Mouse (Mus musculus): ENCODE measurements at regions not wholly inside any gene's neighbourhood (a gene's known extent, or its start where the extent isn't known, plus 50 kb on each side); places are given as distances from the start of the nearest gene placed in this dataset.

GRCm38 (mm10) chr16:24097596-24097995, 108.9 kb upstream of the Bcl6 start:
- H3K9me3 ChIP-seq = no peaks in the 10 kb centered on the region
- H3K4me3 ChIP-seq (replicated peaks) = no peak overlapping the region
- H3K9ac ChIP-seq = no peak overlapping the region
- no peaks in the 10 kb centered on the region for H3K27me3 ChIP-seq (replicated peaks)
- H3K36me3 ChIP-seq = no peaks in the 10 kb centered on the region
- H3K27ac ChIP-seq = no peak overlapping the region
- no peaks in the 10 kb centered on the region for H3K4me1 ChIP-seq
- WGBS = 80% methylated on average over 8 of the region's 8 CpGs
- H3K4me2 ChIP-seq = no peak overlapping the region
- ATAC-seq (ENCODE audit: insufficient read depth, low FRiP score, low read depth) = no peak

GRCm38 (mm10) chr16:24096076-24096475, 107.4 kb upstream of the Bcl6 start:
- 78% methylated on average over 1 of the region's 1 CpGs for WGBS
- no peaks in the 10 kb centered on the region for H3K4me1 ChIP-seq
- H3K4me2 ChIP-seq = no peak overlapping the region
- ATAC-seq (ENCODE audit: insufficient read depth, low FRiP score, low read depth) = no peak
- H3K36me3 ChIP-seq = no peaks in the 10 kb centered on the region
- no peak overlapping the region for H3K4me3 ChIP-seq (replicated peaks)
- H3K9ac ChIP-seq = no peak overlapping the region
- H3K27ac ChIP-seq = no peak overlapping the region
- no peaks in the 10 kb centered on the region for H3K9me3 ChIP-seq
- H3K27me3 ChIP-seq (replicated peaks) = no peaks in the 10 kb centered on the region

- Histone ChIP-seq H3K4me1 (no peaks in the 10 kb centered on the region), H3K9ac (no peak overlapping the region), H3K4me2 (no peak overlapping the region), H3K36me3 (no peaks in the 10 kb centered on the region), H3K27ac (no peak overlapping the region), H3K27me3 (replicated peaks) (no peaks in the 10 kb centered on the region), H3K4me3 (replicated peaks) (no peak overlapping the region), H3K9me3 (no peaks in the 10 kb centered on the region)
- no peak for ATAC-seq (ENCODE audit: insufficient read depth, low FRiP score, low read depth)
- 73% methylated on average over 4 of the region's 4 CpGs for WGBS
Measured at GRCm38 (mm10) chr16:24095630-24096029, 107.0 kb upstream of the Bcl6 start.

- 86% methylated on average over 6 of the region's 6 CpGs for WGBS
- no peak overlapping the region for H3K4me2 ChIP-seq
- no peak overlapping the region for H3K27ac ChIP-seq
- H3K9me3 ChIP-seq = no peaks in the 10 kb centered on the region
- no peak overlapping the region for H3K9ac ChIP-seq
- H3K36me3 ChIP-seq = no peaks in the 10 kb centered on the region
- no peak overlapping the region for H3K4me3 ChIP-seq (replicated peaks)
- H3K4me1 ChIP-seq = 0 out of 2 replicates have a peak, but pooled peaks cover 3% of the 10 kb centered on the region
- no peaks in the 10 kb centered on the region for H3K27me3 ChIP-seq (replicated peaks)
- no peak for ATAC-seq (ENCODE audit: insufficient read depth, low FRiP score, low read depth)
Measured at GRCm38 (mm10) chr16:24094566-24094965, 105.9 kb upstream of the Bcl6 start.

GRCm38 (mm10) chr16:24093624-24094023, 105.0 kb upstream of the Bcl6 start:
- H3K27me3 ChIP-seq (replicated peaks) = no peaks in the 10 kb centered on the region
- H3K4me3 ChIP-seq (replicated peaks) = no peak overlapping the region
- no peak overlapping the region for H3K9ac ChIP-seq
- ATAC-seq (ENCODE audit: insufficient read depth, low FRiP score, low read depth) = no peak
- H3K4me2 ChIP-seq = no peak overlapping the region
- H3K27ac ChIP-seq = no peak overlapping the region
- WGBS = 82% methylated on average over 8 of the region's 8 CpGs
- 0 out of 2 replicates have a peak, but pooled peaks cover 3% of the 10 kb centered on the region for H3K4me1 ChIP-seq
- H3K9me3 ChIP-seq = no peaks in the 10 kb centered on the region
- H3K36me3 ChIP-seq = no peaks in the 10 kb centered on the region

GRCm38 (mm10) chr16:24092616-24093525, 104.2 kb upstream of the Bcl6 start:
- H3K9ac ChIP-seq = no peak overlapping the region
- no peaks in the 10 kb centered on the region for H3K9me3 ChIP-seq
- H3K4me3 ChIP-seq (replicated peaks) = no peak overlapping the region
- no peak overlapping the region for H3K4me2 ChIP-seq
- 0 out of 2 replicates have a peak, but pooled peaks cover 3% of the 10 kb centered on the region for H3K4me1 ChIP-seq
- no peak overlapping the region for H3K27ac ChIP-seq
- 71% methylated on average over 5 of the region's 5 CpGs for WGBS
- no peak for ATAC-seq (ENCODE audit: insufficient read depth, low FRiP score, low read depth)
- no peaks in the 10 kb centered on the region for H3K27me3 ChIP-seq (replicated peaks)
- no peaks in the 10 kb centered on the region for H3K36me3 ChIP-seq

GRCm38 (mm10) chr16:24092136-24092535, 103.5 kb upstream of the Bcl6 start:
- H3K9ac ChIP-seq = no peak overlapping the region
- no peaks in the 10 kb centered on the region for H3K36me3 ChIP-seq
- no peak overlapping the region for H3K27ac ChIP-seq
- no peak for ATAC-seq (ENCODE audit: insufficient read depth, low FRiP score, low read depth)
- 0 out of 2 replicates have a peak, but pooled peaks cover 3% of the 10 kb centered on the region for H3K4me1 ChIP-seq
- no peak overlapping the region for H3K4me2 ChIP-seq
- no peak overlapping the region for H3K4me3 ChIP-seq (replicated peaks)
- H3K27me3 ChIP-seq (replicated peaks) = no peaks in the 10 kb centered on the region
- 79% methylated on average over 4 of the region's 4 CpGs for WGBS
- H3K9me3 ChIP-seq = no peaks in the 10 kb centered on the region

GRCm38 (mm10) chr16:24090981-24091380, 102.3 kb upstream of the Bcl6 start:
- no peak overlapping the region for H3K9ac ChIP-seq
- H3K36me3 ChIP-seq = no peaks in the 10 kb centered on the region
- 0 out of 2 replicates have a peak, but pooled peaks cover 3% of the 10 kb centered on the region for H3K4me1 ChIP-seq
- H3K27me3 ChIP-seq (replicated peaks) = no peaks in the 10 kb centered on the region
- H3K4me2 ChIP-seq = no peak overlapping the region
- no peak for ATAC-seq (ENCODE audit: insufficient read depth, low FRiP score, low read depth)
- no peak overlapping the region for H3K27ac ChIP-seq
- WGBS = 67% methylated on average over 4 of the region's 4 CpGs
- no peaks in the 10 kb centered on the region for H3K9me3 ChIP-seq
- H3K4me3 ChIP-seq (replicated peaks) = no peak overlapping the region

GRCm38 (mm10) chr16:24089840-24090762, 101.4 kb upstream of the Bcl6 start:
- 0 out of 2 replicates have a peak, but pooled peaks cover 3% of the 10 kb centered on the region for H3K4me1 ChIP-seq
- H3K36me3 ChIP-seq = no peaks in the 10 kb centered on the region
- ATAC-seq (ENCODE audit: insufficient read depth, low FRiP score, low read depth) = no peak
- no peaks in the 10 kb centered on the region for H3K9me3 ChIP-seq
- H3K4me2 ChIP-seq = no peak overlapping the region
- no peak overlapping the region for H3K4me3 ChIP-seq (replicated peaks)
- 74% methylated on average over 11 of the region's 11 CpGs for WGBS
- H3K27ac ChIP-seq = no peak overlapping the region
- no peaks in the 10 kb centered on the region for H3K27me3 ChIP-seq (replicated peaks)
- H3K9ac ChIP-seq = no peak overlapping the region

- Histone ChIP-seq H3K27ac (no peak overlapping the region), H3K4me2 (no peak overlapping the region), H3K9ac (no peak overlapping the region), H3K27me3 (replicated peaks) (no peaks in the 10 kb centered on the region), H3K4me3 (replicated peaks) (no peak overlapping the region), H3K9me3 (no peaks in the 10 kb centered on the region), H3K4me1 (no peaks in the 10 kb centered on the region), H3K36me3 (no peaks in the 10 kb centered on the region)
- 78% methylated on average over 8 of the region's 8 CpGs for WGBS
- no peak for ATAC-seq (ENCODE audit: insufficient read depth, low FRiP score, low read depth)
Measured at GRCm38 (mm10) chr16:24083966-24084365, 95.3 kb upstream of the Bcl6 start.

GRCm38 (mm10) chr16:24080471-24080870, 91.8 kb upstream of the Bcl6 start:
- H3K27me3 ChIP-seq (replicated peaks) = no peaks in the 10 kb centered on the region
- no peak overlapping the region for H3K4me2 ChIP-seq
- no peak overlapping the region for H3K9ac ChIP-seq
- no peaks in the 10 kb centered on the region for H3K9me3 ChIP-seq
- ATAC-seq (ENCODE audit: insufficient read depth, low FRiP score, low read depth) = no peak
- no peak overlapping the region for H3K27ac ChIP-seq
- H3K4me3 ChIP-seq (replicated peaks) = no peak overlapping the region
- WGBS = 79% methylated on average over 5 of the region's 5 CpGs
- no peaks in the 10 kb centered on the region for H3K4me1 ChIP-seq
- no peaks in the 10 kb centered on the region for H3K36me3 ChIP-seq

GRCm38 (mm10) chr16:24078622-24079021, 90.0 kb upstream of the Bcl6 start:
- no peaks in the 10 kb centered on the region for H3K4me1 ChIP-seq
- no peaks in the 10 kb centered on the region for H3K9me3 ChIP-seq
- WGBS = 55% methylated on average over 1 of the region's 1 CpGs
- H3K27me3 ChIP-seq (replicated peaks) = no peaks in the 10 kb centered on the region
- no peak overlapping the region for H3K4me2 ChIP-seq
- H3K4me3 ChIP-seq (replicated peaks) = no peak overlapping the region
- H3K9ac ChIP-seq = no peak overlapping the region
- no peak for ATAC-seq (ENCODE audit: insufficient read depth, low FRiP score, low read depth)
- H3K27ac ChIP-seq = no peak overlapping the region
- H3K36me3 ChIP-seq = no peaks in the 10 kb centered on the region
